Mouse (Mus musculus) c-Kit-negative CD71-positive TER-119-positive erythroid progenitor cells, embryonic 14.5 days (primary cell): ENCODE measurements around the gene Adora2a.
"Not testable (repeated sequence)": the region's sequence is repeated elsewhere in the genome, so short reads cannot be mapped to it uniquely, and the experiment has no call there.

ENCODE experiments used
- DNase-seq: peaks from one replicate; pipeline ENCODE4 v3.0.0-alpha.2; 2013; ENCODE audit warnings: low read depth, low spot score

Adora2a gene

DNA sequence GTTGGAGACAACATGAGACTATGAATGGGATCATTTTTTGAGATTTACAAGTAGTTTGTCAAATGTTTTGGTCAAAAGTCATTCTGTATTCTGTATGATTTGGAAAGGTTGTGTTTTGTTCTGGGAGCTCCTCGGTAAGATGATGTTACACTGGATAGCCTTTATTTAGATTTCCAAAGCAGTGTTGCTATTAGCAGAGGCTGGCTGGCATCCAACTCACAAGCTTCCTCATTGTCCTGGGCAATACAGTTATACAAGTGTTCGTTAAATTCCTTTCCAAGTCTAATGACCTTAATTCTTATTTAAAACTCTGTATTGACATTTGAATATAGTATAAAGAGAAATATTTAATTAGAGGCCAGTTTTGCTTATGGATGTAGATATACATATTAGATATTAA lies 28.6 kb downstream of the Adora2a start:
- DNase-seq = no peak

DNA sequence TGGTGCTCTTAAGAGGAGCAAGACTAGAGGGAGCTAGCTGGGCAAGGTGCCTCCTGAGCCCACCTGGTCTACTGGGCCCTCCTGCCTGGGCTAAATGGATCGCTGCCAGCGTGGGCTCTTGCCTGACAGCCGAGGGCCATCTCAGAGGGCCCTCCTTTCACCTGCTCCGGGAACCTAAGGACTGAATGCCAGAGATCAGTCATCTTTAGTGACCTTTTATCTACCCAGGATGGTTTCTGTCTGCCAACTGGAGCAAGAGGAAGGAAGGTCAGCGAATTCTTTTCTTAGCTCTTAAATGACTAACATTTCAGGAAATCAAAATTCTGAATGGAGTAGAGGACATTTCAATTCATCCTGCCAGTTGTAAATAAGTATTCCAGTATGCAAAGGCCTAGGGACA lies 33.9 kb downstream of the Adora2a start:
- DNase-seq = no peak

DNA sequence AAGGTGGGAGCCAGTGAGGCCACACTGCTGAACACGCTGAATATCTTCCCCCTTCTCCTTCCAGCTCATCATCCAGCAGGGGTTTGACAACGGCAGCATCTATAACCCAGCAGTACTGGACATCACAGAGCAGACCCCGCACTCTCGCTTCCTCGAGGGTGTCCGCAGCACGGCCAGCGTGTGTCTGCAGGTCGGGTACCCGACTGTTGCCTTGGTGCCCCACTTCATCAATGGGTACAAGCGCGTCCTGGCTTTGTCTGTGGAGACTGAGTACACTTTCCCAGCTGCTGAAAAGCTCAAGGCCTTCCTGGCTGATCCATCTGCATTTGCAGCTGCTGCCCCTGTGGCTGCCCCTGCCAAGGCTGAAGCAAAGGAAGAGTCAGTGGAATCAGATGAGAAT lies 35.9 kb downstream of the Adora2a start:
- DNase-seq = no peak

DNA sequence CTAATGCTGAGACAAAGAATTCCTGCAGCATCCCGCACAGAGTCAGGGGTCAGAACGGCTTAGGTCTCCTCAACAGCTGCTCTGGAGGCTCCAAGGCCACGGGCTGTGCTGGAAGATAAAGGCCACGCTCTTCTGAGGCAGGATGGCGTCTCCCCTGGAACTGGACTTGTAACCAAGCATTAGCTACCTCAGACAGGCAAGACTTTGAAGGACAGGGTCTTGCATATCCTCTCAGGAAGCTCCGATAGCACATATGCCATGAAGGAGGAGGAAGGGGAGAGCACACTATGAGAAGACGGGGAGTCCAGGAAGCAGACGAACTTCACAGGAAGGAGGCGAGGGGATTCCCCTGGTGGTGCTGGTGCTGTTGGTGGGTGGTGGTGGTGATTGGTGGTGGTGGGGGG lies 37.2 kb downstream of the Adora2a start:
- not testable (repeated sequence) for DNase-seq

DNA sequence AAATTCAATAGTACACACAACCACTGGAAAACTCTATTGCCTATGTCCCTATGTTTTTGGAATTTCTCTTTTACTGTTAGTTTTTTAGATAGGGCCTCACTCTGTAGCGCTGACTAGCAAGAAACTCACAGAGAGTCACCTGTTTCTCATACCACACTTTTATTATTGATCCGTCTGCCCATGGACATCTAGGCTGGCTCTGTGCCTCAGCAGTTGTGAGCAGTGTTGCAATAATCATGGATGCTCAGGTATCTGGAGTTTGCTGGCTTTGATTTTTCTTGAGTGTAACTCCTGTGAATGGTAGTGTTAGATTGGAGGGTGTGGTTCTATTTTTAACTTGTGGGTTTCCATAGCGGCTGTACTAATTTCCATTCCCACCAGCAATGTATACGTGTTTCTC lies 38.7 kb downstream of the Adora2a start:
- DNase-seq = no peak

DNA sequence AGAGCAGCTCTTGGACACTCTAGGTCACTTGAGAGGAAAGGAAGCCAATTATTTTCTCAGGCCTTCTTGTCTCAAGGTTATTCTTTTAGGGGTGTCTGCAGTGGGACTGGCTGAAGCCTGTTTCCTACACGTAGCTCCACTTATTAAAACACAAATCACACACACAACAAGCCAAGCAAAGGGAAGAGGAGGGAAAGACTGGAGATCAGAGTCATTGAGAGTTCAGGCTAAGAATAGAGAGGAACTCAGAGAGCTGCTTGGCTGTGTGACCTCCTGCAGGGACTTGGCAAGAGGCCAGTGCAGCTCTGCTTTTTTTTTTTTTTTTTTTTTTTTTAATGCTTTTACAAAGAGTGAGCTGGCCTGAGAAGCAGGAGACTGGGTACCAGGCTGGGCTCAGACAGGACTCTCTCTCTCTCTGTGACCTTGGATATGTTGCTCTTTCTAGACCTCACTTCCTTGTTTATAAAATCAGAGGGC lies 47.6 kb downstream of the Adora2a start:
- DNase-seq = not testable (repeated sequence)

DNA sequence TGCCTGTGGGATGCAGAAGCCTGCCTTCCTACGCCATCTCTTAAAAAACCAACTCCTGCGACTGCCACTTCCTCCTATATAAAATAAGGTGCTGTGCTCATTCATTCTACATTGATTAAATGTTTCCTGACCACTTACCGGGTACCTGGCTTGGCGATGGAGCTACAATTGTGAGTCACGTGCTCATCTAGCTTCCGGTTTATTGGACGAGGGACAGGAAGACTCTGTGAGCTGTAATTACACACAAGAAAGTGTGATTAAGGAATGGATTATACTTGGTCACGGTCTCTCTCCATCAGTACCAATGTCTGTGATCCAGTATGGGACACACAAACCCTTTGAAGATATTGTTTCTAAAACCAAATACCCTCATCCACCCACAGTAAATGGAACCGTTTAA lies 48.1 kb downstream of the Adora2a start:
- no peak for DNase-seq

DNA sequence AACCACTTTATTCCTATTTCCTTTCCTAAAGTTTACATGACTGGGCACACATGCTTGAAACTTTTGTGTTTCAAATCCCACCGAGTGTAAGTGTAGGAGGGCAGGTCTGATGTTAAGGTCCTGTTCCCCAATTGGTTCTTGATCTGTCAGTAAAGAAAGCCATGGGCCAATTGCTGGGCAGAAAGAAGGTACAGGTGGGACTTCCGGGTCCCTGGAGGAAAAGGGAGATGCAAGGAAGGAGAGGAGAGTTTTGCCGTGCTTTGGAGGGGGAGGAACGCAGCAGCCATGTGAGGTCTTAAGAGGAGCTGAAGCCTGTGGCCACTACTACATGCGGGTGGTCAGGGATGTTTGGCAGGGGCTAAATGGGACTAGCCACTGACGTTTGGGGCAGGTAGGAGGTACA lies 48.6 kb downstream of the Adora2a start:
- DNase-seq = no peak

DNA sequence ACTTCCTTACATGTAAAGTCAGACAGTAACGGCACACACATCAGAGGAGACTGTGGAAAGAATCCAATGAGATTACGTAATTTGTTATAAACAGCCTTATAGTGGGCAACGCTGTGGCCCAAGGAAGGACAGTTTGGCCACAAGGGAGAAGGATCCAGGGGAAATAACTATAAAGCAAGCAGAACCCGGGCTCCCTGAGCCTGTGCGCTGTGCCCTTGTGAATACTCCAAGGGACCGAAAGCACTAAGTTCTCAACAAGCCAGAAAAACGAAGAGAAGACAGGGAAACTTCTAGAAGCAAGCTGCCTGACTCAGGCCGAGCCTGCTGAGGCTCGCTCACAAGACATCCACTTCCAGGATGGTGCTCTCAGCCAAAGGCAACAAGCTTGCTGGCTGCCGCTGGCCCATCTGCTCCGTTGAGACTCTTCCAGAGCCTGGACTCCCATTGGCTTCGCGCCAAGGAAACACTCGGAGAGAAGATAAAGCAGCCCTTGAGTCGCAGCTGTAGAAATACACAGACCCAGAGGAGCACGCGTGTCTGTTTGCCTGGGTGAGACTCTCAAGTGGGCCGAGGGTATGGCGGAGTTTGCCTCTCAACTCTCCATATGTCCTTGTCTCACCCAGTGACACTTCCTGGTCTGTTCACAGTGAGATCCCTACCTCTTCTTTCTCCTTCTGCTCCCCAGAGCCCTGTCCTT lies 57.1 kb downstream of the Adora2a start:
- DNase-seq = not testable (repeated sequence)

DNA sequence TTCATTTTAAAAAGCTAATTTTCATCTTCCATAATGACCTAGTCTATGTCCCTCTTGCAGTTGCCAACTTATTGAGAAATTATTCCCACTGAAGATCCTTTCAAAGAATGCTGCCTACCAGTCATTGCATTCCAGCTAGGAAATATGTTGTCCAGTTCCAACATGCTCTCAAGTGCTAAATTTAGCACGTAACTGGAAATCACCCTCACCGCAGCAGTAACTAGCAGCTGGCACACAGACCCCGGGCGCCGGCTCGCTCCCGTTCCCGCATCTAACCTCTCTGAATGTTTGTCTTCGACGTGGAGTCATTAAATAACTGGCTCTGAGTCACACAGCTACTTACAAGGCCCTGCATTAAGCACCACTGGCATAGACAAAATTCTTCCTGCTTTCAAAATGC lies 62.0 kb downstream of the Adora2a start:
- DNase-seq = no peak
